Mouse (Mus musculus) small intestine, adult 2 months (tissue): ENCODE measurements around the gene Stap1. TPM values are rescaled to one million over a fixed set of nuclear protein-coding genes. Genes with fewer than 3 reads are reported as not detected.

Source experiments
- H3K27ac ChIP-seq: fragments of 200-500 bp; 2 replicates; pipeline ENCODE4 v1.5.1; 2012; ENCODE audit warnings: low read depth, low read length, control low read depth, inconsistent platforms; ENCODE audit not compliant: insufficient read depth
- H3K27me3 ChIP-seq: fragments of 200-500 bp; 2 replicates; pipeline ENCODE4 v1.6.1; 2012; ENCODE audit warnings: mild to moderate bottlenecking, moderate library complexity, low read length, inconsistent platforms; ENCODE audit not compliant: control insufficient read depth, insufficient read depth
- H3K36me3 ChIP-seq: fragments of 200-500 bp; 2 replicates; pipeline ENCODE4 v1.6.1; 2012; ENCODE audit warnings: mild to moderate bottlenecking, low read length, control low read depth, inconsistent platforms; ENCODE audit not compliant: control insufficient read depth, insufficient read depth
- H3K4me1 ChIP-seq: fragments of 200-500 bp; 2 replicates; pipeline ENCODE4 v1.6.1; 2012; ENCODE audit warnings: low read length, inconsistent platforms, mixed read lengths; ENCODE audit not compliant: control insufficient read depth, insufficient read depth, insufficient read length
- H3K4me3 ChIP-seq: fragments of 200-500 bp; 2 replicates; pipeline ENCODE4 v1.5.1; 2012; ENCODE audit warnings: low read depth, mild to moderate bottlenecking, control low read depth, inconsistent platforms, low read length, moderate library complexity
- CTCF ChIP-seq: fragments of 200-500 bp; IDR thresholded peaks from 2 replicates; pipeline ENCODE4 v1.5.1; 2012; ENCODE audit warnings: low read depth, mild to moderate bottlenecking, control low read depth, inconsistent platforms, low read length, moderate library complexity, mixed read lengths; ENCODE audit not compliant: insufficient replicate concordance, insufficient read length; ENCODE audit errors: extremely low read depth
- POLR2A ChIP-seq: fragments of 200-500 bp; IDR thresholded peaks from 2 replicates; pipeline ENCODE4 v1.6.1; 2012; ENCODE audit warnings: low read depth, mild to moderate bottlenecking, control low read depth, inconsistent platforms, low read length, moderate library complexity
- WGBS: fragments of 180-500 bp; shearing (Covaris S2); methylation state at CpG from one replicate; pipeline ENCODE4 v1.1.7; 2018; 5-methylcytosine and 5-hydroxymethylcytosine counted together
- polyA plus RNA-seq: library from polyadenylated mRNA; depleted of rRNA; stranded (reverse); fragments of >200 nt; gene quantifications from 2 replicates; pipeline ENCODE4 v1.2.3, GENCODE M21; 2012

The Stap1 gene
- polyA plus RNA-seq, 1 experiment, result 0.15 TPM

- Histone ChIP-seq H3K27ac (no peak overlapping the region), H3K4me1 (no peaks in the 10 kb centered on the region), H3K4me3 (no peak overlapping the region), H3K36me3 (no peaks in the 10 kb centered on the region), H3K27me3 (no peaks in the 10 kb centered on the region)
- TF ChIP-seq CTCF, result no peak
- no peak for TF ChIP-seq POLR2A
- 72% methylated on average over 3 of the region's 3 CpGs for WGBS
These were observed 27.4 kb downstream of the Stap1 start for GRCm38 (mm10) chr5:86098988-86099387.

GRCm38 (mm10) chr5:86100621-86101020 lies 29.1 kb downstream of the Stap1 start:
- H3K4me1 ChIP-seq, result no peaks in the 10 kb centered on the region
- 65% methylated on average over 3 of the region's 3 CpGs for WGBS
- H3K36me3 ChIP-seq, result no peaks in the 10 kb centered on the region
- no peak for TF ChIP-seq CTCF
- TF ChIP-seq POLR2A, result no peak
- H3K4me3 ChIP-seq, result no peak overlapping the region
- H3K27me3 ChIP-seq, result no peaks in the 10 kb centered on the region
- no peak overlapping the region for H3K27ac ChIP-seq

- TF ChIP-seq POLR2A, result no peak
- no peak for TF ChIP-seq CTCF
- Histone ChIP-seq H3K4me1 (no peaks in the 10 kb centered on the region), H3K27me3 (no peaks in the 10 kb centered on the region), H3K4me3 (no peak overlapping the region), H3K36me3 (no peaks in the 10 kb centered on the region), H3K27ac (no peak overlapping the region)
- WGBS, result 96% methylated on average over 2 of the region's 2 CpGs
These were observed 30.6 kb downstream of the Stap1 start for GRCm38 (mm10) chr5:86102176-86102575.

- H3K4me3 ChIP-seq, result no peak overlapping the region
- 84% methylated on average over 2 of the region's 2 CpGs for WGBS
- no peaks in the 10 kb centered on the region for H3K27me3 ChIP-seq
- TF ChIP-seq POLR2A (no peak), CTCF (no peak)
- H3K36me3 ChIP-seq, result peaks cover 2% of the 10 kb centered on the region; the same call in 1 of the 2 replicates
- no peaks in the 10 kb centered on the region for H3K4me1 ChIP-seq
- H3K27ac ChIP-seq, result no peak overlapping the region
These were observed 35.1 kb downstream of the Stap1 start for GRCm38 (mm10) chr5:86106610-86107009.

- no peak overlapping the region for H3K4me3 ChIP-seq
- H3K36me3 ChIP-seq, result peaks cover 13% of the 10 kb centered on the region
- WGBS, result 92% methylated on average over 1 of the region's 1 CpGs
- H3K4me1 ChIP-seq, result no peaks in the 10 kb centered on the region
- TF ChIP-seq POLR2A, result no peak
- TF ChIP-seq CTCF, result no peak
- no peaks in the 10 kb centered on the region for H3K27me3 ChIP-seq
- no peak overlapping the region for H3K27ac ChIP-seq
These were observed 39.5 kb downstream of the Stap1 start for GRCm38 (mm10) chr5:86111074-86111473.

DNA sequence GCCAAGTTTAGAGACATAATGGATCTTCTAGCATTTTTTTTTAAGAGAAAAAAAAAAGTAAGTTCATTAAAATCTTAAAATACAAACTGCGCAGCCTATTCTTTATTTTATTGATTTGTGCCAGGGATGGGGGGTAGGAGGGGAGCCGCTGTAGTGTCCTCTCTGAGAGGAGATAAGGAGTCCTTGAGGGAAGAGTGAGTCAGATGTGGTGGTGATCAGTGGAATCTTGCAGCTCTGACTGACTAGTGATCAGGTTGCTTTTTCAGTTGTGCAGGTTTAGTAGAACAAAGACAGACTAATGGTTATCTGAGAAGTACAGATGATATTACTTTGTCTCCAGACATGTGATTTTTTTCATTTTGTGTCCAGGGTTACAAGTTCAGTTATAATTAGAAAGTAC lies 41.5 kb downstream of the Stap1 start:
- Histone ChIP-seq H3K36me3 (peaks cover 11% of the 10 kb centered on the region), H3K27me3 (no peaks in the 10 kb centered on the region), H3K27ac (no peak overlapping the region), H3K4me1 (no peaks in the 10 kb centered on the region), H3K4me3 (no peak overlapping the region)
- WGBS, result 90% methylated on average over 2 of the region's 2 CpGs
- TF ChIP-seq POLR2A (no peak), CTCF (no peak)

DNA sequence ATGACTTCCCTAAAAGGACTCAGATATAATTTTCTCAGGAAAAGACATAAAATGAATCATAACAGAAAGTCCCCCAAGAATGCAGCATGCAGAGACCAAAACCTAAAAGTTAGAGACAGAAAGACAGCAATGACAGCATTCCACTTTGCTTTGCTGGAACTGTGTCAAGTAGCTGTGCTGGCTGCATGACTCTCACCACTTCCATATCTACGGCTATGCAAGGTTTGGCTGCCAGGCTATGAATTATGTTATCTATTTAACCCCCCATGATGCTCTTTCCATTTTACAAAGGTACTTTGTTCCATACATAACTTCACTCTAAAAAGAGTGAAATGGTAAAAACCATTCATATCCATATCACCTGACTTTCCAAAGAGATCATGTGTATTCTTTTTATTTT lies 42.5 kb downstream of the Stap1 start:
- Histone ChIP-seq H3K4me3 (no peak overlapping the region), H3K27ac (no peak overlapping the region), H3K4me1 (no peaks in the 10 kb centered on the region), H3K27me3 (no peaks in the 10 kb centered on the region), H3K36me3 (peaks cover 13% of the 10 kb centered on the region)
- 67% methylated on average over 1 of the region's 1 CpGs for WGBS
- TF ChIP-seq POLR2A (no peak), CTCF (no peak)
